Mouse (Mus musculus): Measurements from ENCODE around the gene Prss35.

Gene Prss35

GRCm38 (mm10) chr9:86798129-86798528, 54.7 kb downstream of the Prss35 start:
- DNase-seq (ENCODE audit: low read depth, low spot score) = no peak

GRCm38 (mm10) chr9:86798686-86799085, 55.2 kb downstream of the Prss35 start:
- DNase-seq (ENCODE audit: low read depth, low spot score) = no peak

GRCm38 (mm10) chr9:86799099-86799498, 55.6 kb downstream of the Prss35 start:
- no peak for DNase-seq (ENCODE audit: low read depth, low spot score)

GRCm38 (mm10) chr9:86800600-86801163, 57.2 kb downstream of the Prss35 start:
- DNase-seq (ENCODE audit: low read depth, low spot score) = peak; percentile 56

Measured in forelimb bud, embryonic 11.5 days (tissue).